Mouse (Mus musculus) bone marrow macrophage, adult 2 months (primary cell): ENCODE results near the gene Mpo.

Experiments used
- CTCF ChIP-seq: IDR thresholded peaks from 2 replicates; pipeline ENCODE4 v1.5.1; 2012; ENCODE audit warnings: low read depth, mild to moderate bottlenecking, low read length, moderate library complexity
- POLR2A ChIP-seq: IDR thresholded peaks from 2 replicates; pipeline ENCODE4 v1.6.1; 2012; ENCODE audit warnings: mild to moderate bottlenecking, low read depth, low read length, borderline replicate concordance

- no peak for TF ChIP-seq POLR2A
- no peak for TF ChIP-seq CTCF
These were observed 8.4 kb downstream of the Mpo start for GRCm38 (mm10) chr11:87801711-87802275.
